Mouse (Mus musculus) megakaryocyte, embryonic 14.5 days (primary cell): ENCODE results near the gene Prkca.

Experiments
- FLI1 ChIP-seq: IDR thresholded peaks from 2 replicates; pipeline ENCODE4 v1.6.1; 2012; ENCODE audit warnings: low read length, inconsistent platforms, mixed read lengths
- GATA1 ChIP-seq: IDR thresholded peaks from 3 replicates; pipeline ENCODE4 v1.6.1; 2012; ENCODE audit warnings: mixed read lengths, low read length, inconsistent platforms, borderline replicate concordance

DNA sequence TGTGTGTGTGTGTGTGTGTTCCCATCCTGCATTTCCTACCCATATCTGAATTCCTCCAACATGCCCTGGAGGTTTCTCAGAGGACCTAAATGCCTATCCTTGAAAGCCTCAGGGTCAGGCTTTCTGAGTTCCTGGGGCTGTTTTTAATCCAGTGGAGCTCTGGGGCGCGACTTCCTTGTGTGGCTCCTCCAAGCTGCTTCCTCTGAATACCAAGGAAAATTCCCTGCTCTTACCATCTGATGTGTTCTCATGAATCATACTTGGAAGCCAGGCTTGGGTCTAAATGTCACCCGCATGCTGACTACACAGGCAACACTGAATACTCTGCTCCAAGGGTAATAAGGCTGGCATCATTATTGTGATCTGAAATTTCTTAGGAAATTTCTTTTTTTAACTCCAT lies 279.3 kb downstream of the Prkca start:
- TF ChIP-seq GATA1: no peak
- no peak for TF ChIP-seq FLI1
